Mouse (Mus musculus): ENCODE measurements around the gene Tex22.

DNA sequence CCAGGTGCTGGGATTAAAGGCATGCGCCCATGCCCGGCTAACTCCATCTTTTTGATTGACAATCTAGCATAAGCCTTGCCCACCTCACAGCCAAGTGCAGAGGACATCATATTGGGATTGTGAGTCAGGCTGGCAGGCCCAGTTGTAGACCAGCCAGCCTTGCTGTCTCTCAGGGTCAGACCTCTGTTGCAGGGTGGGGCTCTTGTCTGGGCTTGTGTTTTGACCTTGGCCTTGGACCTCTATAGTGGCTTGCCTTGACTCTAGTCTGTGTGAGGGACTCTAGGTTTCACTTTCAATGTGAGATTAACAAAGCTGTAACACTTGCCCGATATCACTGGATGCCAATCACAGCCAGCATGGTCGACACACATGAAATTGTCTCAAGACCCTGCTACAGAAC, 39.8 kb downstream of the Tex22 start:
- TF ChIP-seq CTCF (IDR thresholded peaks at IDR 0.05) (no peak), POLR2A (IDR thresholded peaks at IDR 0.05; ENCODE audit: insufficient read depth, low read depth, low read length) (no peak)

Measured in heart, adult 2 months (tissue).